Mouse (Mus musculus) lung, postnatal 0 days (tissue): ENCODE measurements around the gene Tdrkh.

Experiments
- CTCF ChIP-seq: IDR thresholded peaks from 2 replicates; pipeline ENCODE4 v1.5.1; 2016; ENCODE audit warnings: antibody characterized with exemption, mild to moderate bottlenecking
- EP300 ChIP-seq: IDR thresholded peaks from 2 replicates; pipeline ENCODE4 v1.6.1; 2016; ENCODE audit warnings: antibody characterized with exemption, mild to moderate bottlenecking, control low read depth

GRCm38 (mm10) chr3:94368631-94369030 lies 44.4 kb upstream of the Tdrkh start:
- no peak for TF ChIP-seq EP300
- TF ChIP-seq CTCF: no peak
